Mouse (Mus musculus): Measurements from ENCODE around the gene Tmem129. TPM values are rescaled to one million over a fixed set of nuclear protein-coding genes. Genes with fewer than 3 reads are reported as not detected.

Gene Tmem129
- polyA plus RNA-seq, 1 experiment from 2014 or later: 27.7 TPM

- no peaks in the 10 kb centered on the region for H3K9me3 ChIP-seq (replicated peaks)
- peaks cover 66% of the 10 kb centered on the region for H3K4me1 ChIP-seq
- H3K4me3 ChIP-seq (replicated peaks): no peak overlapping the region
- H3K4me2 ChIP-seq: no peak overlapping the region
- no peak for ATAC-seq (ENCODE audit: low FRiP score)
- peaks cover 28% of the 10 kb centered on the region for H3K27me3 ChIP-seq (replicated peaks)
- 64% methylated on average over 5 of the region's 5 CpGs for WGBS
- H3K9ac ChIP-seq (replicated peaks): no peak overlapping the region
- no peaks in the 10 kb centered on the region for H3K36me3 ChIP-seq
- H3K27ac ChIP-seq (replicated peaks): no peak overlapping the region
These were observed 38.2 kb upstream of the Tmem129 start for GRCm38 (mm10) chr5:33696430-33696829.

GRCm38 (mm10) chr5:33695718-33696121 lies 37.5 kb upstream of the Tmem129 start:
- H3K4me1 ChIP-seq: peaks cover 65% of the 10 kb centered on the region
- 3% methylated on average over 23 of the region's 24 CpGs for WGBS
- H3K36me3 ChIP-seq: no peaks in the 10 kb centered on the region
- peak overlapping the region; percentile 43 for H3K4me3 ChIP-seq (replicated peaks)
- ATAC-seq (ENCODE audit: low FRiP score): no peak; the same call in 1 of the 2 replicates
- peak overlapping the region; percentile 44 for H3K9ac ChIP-seq (replicated peaks)
- H3K27ac ChIP-seq (replicated peaks): peak overlapping the region; percentile 57
- peak overlapping the region; percentile 83 for H3K4me2 ChIP-seq
- no peaks in the 10 kb centered on the region for H3K9me3 ChIP-seq (replicated peaks)
- peaks cover 28% of the 10 kb centered on the region for H3K27me3 ChIP-seq (replicated peaks)

- Histone ChIP-seq H3K27me3 (replicated peaks) (peaks cover 28% of the 10 kb centered on the region), H3K9ac (replicated peaks) (peak overlapping the region; percentile 44), H3K9me3 (replicated peaks) (no peaks in the 10 kb centered on the region), H3K4me1 (peaks cover 64% of the 10 kb centered on the region), H3K4me2 (peak overlapping the region; percentile 83), H3K27ac (replicated peaks) (peak overlapping the region; percentile 57), H3K4me3 (replicated peaks) (peak overlapping the region; percentile 43), H3K36me3 (no peaks in the 10 kb centered on the region)
- 2% methylated on average over 67 of the region's 71 CpGs for WGBS
- peak; percentile 52; the same call in 1 of the 2 replicates for ATAC-seq (ENCODE audit: low FRiP score)
These were observed 36.9 kb upstream of the Tmem129 start for GRCm38 (mm10) chr5:33694848-33695717.

GRCm38 (mm10) chr5:33694461-33694847 lies 36.2 kb upstream of the Tmem129 start:
- peak overlapping the region; percentile 83; the same call in 1 of the 2 replicates for H3K4me2 ChIP-seq
- ATAC-seq (ENCODE audit: low FRiP score): no peak
- 44% methylated on average over 9 of the region's 9 CpGs for WGBS
- no peaks in the 10 kb centered on the region for H3K9me3 ChIP-seq (replicated peaks)
- no peaks in the 10 kb centered on the region for H3K36me3 ChIP-seq
- H3K4me1 ChIP-seq: peaks cover 71% of the 10 kb centered on the region
- peaks cover 28% of the 10 kb centered on the region for H3K27me3 ChIP-seq (replicated peaks)
- H3K4me3 ChIP-seq (replicated peaks): no peak overlapping the region
- H3K9ac ChIP-seq (replicated peaks): no peak overlapping the region
- H3K27ac ChIP-seq (replicated peaks): peak overlapping the region; percentile 34

GRCm38 (mm10) chr5:33692393-33692792 lies 34.2 kb upstream of the Tmem129 start:
- 3% methylated on average over 24 of the region's 24 CpGs for WGBS
- ATAC-seq (ENCODE audit: low FRiP score): peak; percentile 48; the same call in 1 of the 2 replicates
- peak overlapping the region; percentile 76 for H3K27ac ChIP-seq (replicated peaks)
- no peak overlapping the region for H3K4me3 ChIP-seq (replicated peaks)
- peaks cover 28% of the 10 kb centered on the region for H3K27me3 ChIP-seq (replicated peaks)
- no peaks in the 10 kb centered on the region for H3K36me3 ChIP-seq
- H3K9ac ChIP-seq (replicated peaks): peak overlapping the region; percentile 14; the same call in 1 of the 2 replicates
- H3K9me3 ChIP-seq (replicated peaks): no peaks in the 10 kb centered on the region
- peaks cover 65% of the 10 kb centered on the region for H3K4me1 ChIP-seq
- peak overlapping the region; percentile 35 for H3K4me2 ChIP-seq

GRCm38 (mm10) chr5:33689852-33690645 lies 31.8 kb upstream of the Tmem129 start:
- Histone ChIP-seq H3K4me1 (peaks cover 43% of the 10 kb centered on the region), H3K27me3 (replicated peaks) (peaks cover 19% of the 10 kb centered on the region), H3K9ac (replicated peaks) (0 out of 2 replicates have a peak overlapping the region, but pooled peaks have one; percentile 14), H3K36me3 (no peaks in the 10 kb centered on the region), H3K27ac (replicated peaks) (peak overlapping the region; percentile 74), H3K4me2 (peak overlapping the region; percentile 23; the same call in 1 of the 2 replicates), H3K9me3 (replicated peaks) (no peaks in the 10 kb centered on the region), H3K4me3 (replicated peaks) (no peak overlapping the region)
- 51% methylated on average over 11 of the region's 11 CpGs for WGBS
- ATAC-seq (ENCODE audit: low FRiP score): peak; percentile 34; the same call in 1 of the 2 replicates

GRCm38 (mm10) chr5:33689221-33689844 lies 31.1 kb upstream of the Tmem129 start:
- H3K27me3 ChIP-seq (replicated peaks): peaks cover 15% of the 10 kb centered on the region

GRCm38 (mm10) chr5:33688278-33689220 lies 30.3 kb upstream of the Tmem129 start:
- peaks cover 10% of the 10 kb centered on the region; the same call in 1 of the 2 replicates for H3K27me3 ChIP-seq (replicated peaks)
- no peak overlapping the region for H3K4me3 ChIP-seq (replicated peaks)
- peak overlapping the region; percentile 78 for H3K27ac ChIP-seq (replicated peaks)
- WGBS: 45% methylated on average over 14 of the region's 14 CpGs
- peaks cover 33% of the 10 kb centered on the region for H3K4me1 ChIP-seq
- no peak overlapping the region for H3K9ac ChIP-seq (replicated peaks)
- ATAC-seq (ENCODE audit: low FRiP score): no peak
- no peaks in the 10 kb centered on the region for H3K9me3 ChIP-seq (replicated peaks)
- H3K36me3 ChIP-seq: no peaks in the 10 kb centered on the region
- H3K4me2 ChIP-seq: no peak overlapping the region

More at GRCm38 (mm10) chr5:33689221-33689844, 31.1 kb upstream of the Tmem129 start:
- peak overlapping the region; percentile 78 for H3K27ac ChIP-seq (replicated peaks)
- H3K9me3 ChIP-seq (replicated peaks): no peaks in the 10 kb centered on the region
- no peak overlapping the region for H3K9ac ChIP-seq (replicated peaks)
- 8% methylated on average over 20 of the region's 20 CpGs for WGBS
- H3K36me3 ChIP-seq: no peaks in the 10 kb centered on the region
- H3K4me1 ChIP-seq: peaks cover 36% of the 10 kb centered on the region
- H3K4me2 ChIP-seq: peak overlapping the region; percentile 23; the same call in 1 of the 2 replicates
- H3K4me3 ChIP-seq (replicated peaks): no peak overlapping the region
- ATAC-seq (ENCODE audit: low FRiP score): peak; percentile 83

GRCm38 (mm10) chr5:33687142-33687541 lies 28.9 kb upstream of the Tmem129 start:
- 48% methylated on average over 4 of the region's 4 CpGs for WGBS
- Histone ChIP-seq H3K27ac (replicated peaks) (no peak overlapping the region), H3K36me3 (no peaks in the 10 kb centered on the region), H3K4me2 (no peak overlapping the region), H3K4me1 (peaks cover 26% of the 10 kb centered on the region), H3K4me3 (replicated peaks) (no peak overlapping the region), H3K27me3 (replicated peaks) (0 out of 2 replicates have a peak, but pooled peaks cover 4% of the 10 kb centered on the region), H3K9ac (replicated peaks) (no peak overlapping the region), H3K9me3 (replicated peaks) (no peaks in the 10 kb centered on the region)
- ATAC-seq (ENCODE audit: low FRiP score): no peak

- Histone ChIP-seq H3K27me3 (replicated peaks) (no peaks in the 10 kb centered on the region), H3K27ac (replicated peaks) (no peak overlapping the region), H3K4me1 (peaks cover 20% of the 10 kb centered on the region), H3K9me3 (replicated peaks) (no peaks in the 10 kb centered on the region), H3K4me3 (replicated peaks) (no peak overlapping the region), H3K4me2 (no peak overlapping the region), H3K9ac (replicated peaks) (no peak overlapping the region), H3K36me3 (no peaks in the 10 kb centered on the region)
- 86% methylated on average over 4 of the region's 4 CpGs for WGBS
- no peak for ATAC-seq (ENCODE audit: low FRiP score)
These were observed 26.7 kb upstream of the Tmem129 start for GRCm38 (mm10) chr5:33684932-33685331.

All from neural tube, embryonic 15.5 days (tissue).